Mouse (Mus musculus) liver, postnatal 0 days (tissue): ENCODE data around the gene Plscr1. TPM values are rescaled to one million over a fixed set of nuclear protein-coding genes. Genes with fewer than 3 reads are reported as not detected.

Experiments
- ATAC-seq: fragments of 200-750 bp; cut with Nextera tagmentation; 2 replicates; pipeline ENCODE4 v1.8.0; 2017; ENCODE audit warnings: mild to moderate bottlenecking, moderate library complexity
- DNase-seq: peaks from one replicate; pipeline ENCODE4 v3.0.0-alpha.2; 2016
- H3K27ac ChIP-seq: fragments of 300-500 bp; sonication (generic); 2 replicates; pipeline ENCODE4 v1.5.1; 2014; ENCODE audit warnings: antibody characterized with exemption, moderate library complexity, mild to moderate bottlenecking, low read depth
- H3K27me3 ChIP-seq: fragments of 300-500 bp; sonication (generic); 2 replicates; pipeline ENCODE4 v1.6.1; 2014; ENCODE audit warnings: low read length, control low read depth, mixed read lengths; ENCODE audit not compliant: insufficient read depth
- H3K36me3 ChIP-seq: fragments of 300-500 bp; sonication (generic); replicated peaks from 2 replicates; pipeline ENCODE4 v1.6.1; 2014; ENCODE audit warnings: mild to moderate bottlenecking, control low read depth, low read length, moderate library complexity, mixed read lengths; ENCODE audit not compliant: insufficient read depth
- H3K4me1 ChIP-seq: fragments of 300-500 bp; sonication (generic); 2 replicates; pipeline ENCODE4 v1.6.1; 2014; ENCODE audit warnings: antibody characterized with exemption, mild to moderate bottlenecking, control low read depth; ENCODE audit not compliant: insufficient read depth
- H3K4me2 ChIP-seq: fragments of 300-500 bp; sonication (generic); 2 replicates; pipeline ENCODE4 v1.6.1; 2014; ENCODE audit warnings: low read depth, mild to moderate bottlenecking, low read length, moderate library complexity, mixed read lengths
- H3K4me3 ChIP-seq: fragments of 300-500 bp; sonication (generic); 2 replicates; pipeline ENCODE4 v1.5.1; 2014; ENCODE audit warnings: low read depth, low read length
- H3K9ac ChIP-seq: fragments of 300-500 bp; sonication (generic); replicated peaks from 2 replicates; pipeline ENCODE4 v1.6.1; 2014; ENCODE audit warnings: mild to moderate bottlenecking, moderate library complexity
- H3K9me3 ChIP-seq: fragments of 300-500 bp; sonication (generic); 2 replicates; pipeline ENCODE4 v1.6.1; 2016; ENCODE audit warnings: mild to moderate bottlenecking, control low read depth, low read length, mixed read lengths
- CTCF ChIP-seq: sonication (generic); IDR thresholded peaks from 2 replicates; pipeline ENCODE4 v1.5.1; 2016; ENCODE audit warnings: antibody characterized with exemption, low read depth
- EP300 ChIP-seq: IDR thresholded peaks from 2 replicates; pipeline ENCODE4 v1.6.1; 2016; ENCODE audit warnings: antibody characterized with exemption, low read depth, mild to moderate bottlenecking
- WGBS: fragments of 180-500 bp; shearing (Covaris S2); extraction: QIAGEN DNeasy Blood & Tissue Kit; methylation state at CpG from one replicate; pipeline ENCODE4 v1.1.7; 2014; ENCODE audit not compliant: insufficient replicate concordance; 5-methylcytosine and 5-hydroxymethylcytosine counted together
- microRNA-seq: library from miRNA; unstranded; fragments of <30 nt; microRNA quantifications from one replicate; pipeline ENCODE4, GENCODE M21; 2016
- polyA plus RNA-seq: library from polyadenylated mRNA; unstranded; fragments of >200 nt; fragmentation: Nextera tagmentation; extraction: Ambion mirVana; gene quantifications from 2 replicates; pipeline ENCODE4 v1.2.1, GENCODE M21; 2015

Plscr1 gene
- polyA plus RNA-seq, 1 experiment from 2014 or later: 38.8 TPM

DNA sequence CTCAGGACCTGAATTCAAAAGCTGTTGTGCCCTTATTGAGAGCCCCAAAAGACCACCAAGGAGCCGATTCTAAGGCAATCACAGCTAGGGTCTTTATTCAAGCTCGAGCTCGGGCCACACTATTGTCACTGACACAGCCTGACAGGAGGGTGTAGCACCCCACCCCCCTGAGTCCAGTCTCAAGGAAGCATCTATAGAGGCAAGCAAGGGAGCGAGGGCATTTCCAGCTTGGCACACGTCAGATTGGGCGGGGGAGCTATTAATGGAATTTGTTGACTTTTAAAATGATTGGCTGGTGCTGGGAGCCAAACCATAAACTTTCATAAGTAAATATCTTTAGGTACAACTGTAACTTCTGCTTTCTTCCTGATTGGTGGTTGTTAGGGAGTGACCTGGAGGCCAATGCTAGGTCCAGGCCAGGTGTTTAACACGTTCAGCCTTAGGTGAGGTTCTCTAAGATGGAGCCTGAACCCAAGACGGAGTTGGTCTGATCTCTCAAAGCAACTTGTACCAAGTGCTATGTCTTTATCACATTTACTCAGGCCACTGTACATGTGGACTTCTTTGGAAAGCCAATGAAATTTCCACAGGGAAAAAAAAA lies 56.2 kb downstream of the Plscr1 start:
- Histone ChIP-seq H3K9me3 (no peaks in the 10 kb centered on the region), H3K4me1 (no peaks in the 10 kb centered on the region), H3K4me2 (no peak overlapping the region), H3K27me3 (no peaks in the 10 kb centered on the region), H3K4me3 (no peak overlapping the region), H3K9ac (no peak overlapping the region), H3K36me3 (no peaks in the 10 kb centered on the region), H3K27ac (no peak overlapping the region)
- WGBS: 82% methylated on average over 8 of the region's 8 CpGs
- DNase-seq (no peak), ATAC-seq (no peak)
- no peak for TF ChIP-seq CTCF

DNA sequence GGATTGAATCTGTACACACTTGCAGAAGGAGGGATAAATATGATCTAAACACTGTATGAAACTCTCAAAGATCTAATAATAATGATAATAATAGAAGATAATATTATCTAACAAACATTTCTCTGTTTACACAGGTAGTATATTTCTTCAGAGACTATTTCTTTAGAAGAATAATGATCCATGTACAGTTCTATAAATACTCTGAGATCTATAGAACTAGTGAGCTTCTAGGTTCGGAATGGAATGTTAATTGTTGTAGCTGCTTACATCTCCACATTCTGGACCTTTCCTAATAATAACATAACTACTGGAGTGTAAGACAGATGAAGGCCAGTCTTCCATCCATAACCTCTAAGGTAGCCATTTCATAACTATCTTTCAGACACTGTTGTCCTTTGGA lies 59.5 kb downstream of the Plscr1 start, which contains the start of gene 1700057G04Rik:
TSS of gene 1700057G04Rik (plus strand) at position 301 of the 400 bp plus-strand sequence.
- Histone ChIP-seq H3K4me1 (no peaks in the 10 kb centered on the region), H3K27me3 (no peaks in the 10 kb centered on the region), H3K4me2 (no peak within 1 kb of the TSS), H3K4me3 (no peak within 1 kb of the TSS), H3K9me3 (no peaks in the 10 kb centered on the region), H3K27ac (no peak within 1 kb of the TSS), H3K9ac (no peak within 1 kb of the TSS), H3K36me3 (no peaks in the 10 kb centered on the region)
- no peak for TF ChIP-seq CTCF
- TF ChIP-seq EP300: no peak
- no peak for ATAC-seq
- WGBS: 91% methylated on average over 1 of the region's 1 CpGs
- DNase-seq: no peak

DNA sequence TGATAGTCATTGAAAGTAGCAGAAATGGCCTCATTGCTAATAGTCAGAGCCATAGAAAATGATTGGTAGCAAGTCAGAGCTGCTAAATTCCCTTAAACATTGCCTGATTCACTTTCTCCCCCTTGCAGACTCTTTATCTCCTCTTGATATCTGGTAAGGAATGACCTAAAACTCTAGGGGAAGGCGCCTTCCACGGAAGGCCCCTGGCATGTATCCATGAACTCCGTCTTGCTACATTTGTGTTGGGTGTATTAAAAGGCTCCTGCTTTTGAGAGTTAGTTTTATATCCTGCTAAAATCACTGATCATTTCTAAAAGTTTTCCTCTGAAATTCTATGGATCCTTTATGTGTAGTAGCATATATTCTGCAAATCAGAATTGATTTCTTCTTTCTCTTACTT lies 67.2 kb downstream of the Plscr1 start:
- TF ChIP-seq EP300 (no peak), CTCF (no peak)
- Histone ChIP-seq H3K9me3 (no peaks in the 10 kb centered on the region), H3K4me2 (no peak overlapping the region), H3K4me1 (no peaks in the 10 kb centered on the region), H3K4me3 (no peak overlapping the region), H3K36me3 (no peaks in the 10 kb centered on the region), H3K27ac (no peak overlapping the region), H3K27me3 (no peaks in the 10 kb centered on the region), H3K9ac (no peak overlapping the region)
- DNase-seq (no peak), ATAC-seq (no peak)
- 90% methylated on average over 3 of the region's 3 CpGs for WGBS

Small RNAs within 50 kb of the gene (microRNA-seq; reads per million reads assigned to microRNA genes)
- not detected for gene Mir6386

Other genes starting within 250 kb of the Plscr1 start
- gene Plscr5, start 56.8 kb upstream of the Plscr1 start, polyA plus RNA-seq: not detected in 2 replicates
- gene Plscr2, start 25.9 kb downstream of the Plscr1 start, polyA plus RNA-seq: 2.2 and 2.3 TPM in 2 replicates
- not detected in 2 replicates for gene 1700057G04Rik, start 59.6 kb downstream of the Plscr1 start, polyA plus RNA-seq
- gene Plscr4, start 207.6 kb downstream of the Plscr1 start, polyA plus RNA-seq: 1.8 and 2.2 TPM in 2 replicates